Mouse (Mus musculus): Measurements from ENCODE around the gene Gli2.

Gene Gli2

GRCm38 (mm10) chr1:118941336-118941735 lies 112.1 kb downstream of the Gli2 start:
- no peak for DNase-seq (ENCODE audit: low read depth, low spot score)

DNA sequence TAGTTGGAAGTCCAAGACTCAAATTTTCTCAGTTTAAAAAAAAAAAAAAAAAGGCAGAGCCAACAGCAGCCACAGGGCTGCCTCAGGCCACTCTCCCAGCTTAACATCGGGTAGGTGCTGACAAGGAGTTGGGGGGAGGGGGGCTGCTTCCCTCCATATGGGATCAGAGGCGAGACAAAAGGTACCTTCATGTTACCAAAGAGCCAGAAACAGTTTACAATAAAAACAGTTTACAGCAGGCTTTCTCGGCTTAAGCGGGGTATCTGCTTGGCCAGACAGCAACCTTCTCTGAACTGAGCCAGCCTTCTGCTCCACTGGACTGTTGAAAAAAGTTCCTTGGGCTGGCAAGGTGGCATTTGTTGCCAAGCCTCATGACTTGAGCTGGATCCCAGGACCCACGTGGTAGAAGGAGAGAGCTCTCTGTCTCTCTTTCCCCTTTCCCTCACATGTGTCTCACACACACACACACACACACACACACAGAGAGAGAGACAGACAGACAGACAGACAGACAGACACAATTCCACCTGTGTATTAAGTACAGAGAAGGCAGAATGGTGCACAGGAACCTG lies 113.1 kb downstream of the Gli2 start:
- DNase-seq (ENCODE audit: low read depth, low spot score): no peak

DNA sequence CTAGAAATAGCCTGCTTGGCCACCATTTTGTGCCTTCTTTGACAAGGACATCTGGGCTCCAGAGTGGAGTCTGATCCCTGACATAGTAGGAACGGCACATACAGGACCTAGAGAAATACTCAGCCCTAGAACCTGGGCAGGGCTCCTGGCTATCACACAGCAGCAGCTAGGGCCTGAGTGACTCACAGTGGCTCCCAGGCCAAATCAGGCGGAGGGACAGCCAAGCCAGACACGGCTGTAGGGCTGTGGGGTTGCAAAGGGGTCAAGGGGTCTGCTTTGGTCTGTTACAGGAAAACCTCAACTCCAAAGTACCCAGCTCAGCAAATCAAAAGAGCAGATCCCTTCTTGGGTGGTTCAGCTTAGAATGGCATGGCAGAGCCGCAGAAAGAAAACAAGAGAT lies 115.2 kb downstream of the Gli2 start:
- no peak for DNase-seq (ENCODE audit: low read depth, low spot score)

DNA sequence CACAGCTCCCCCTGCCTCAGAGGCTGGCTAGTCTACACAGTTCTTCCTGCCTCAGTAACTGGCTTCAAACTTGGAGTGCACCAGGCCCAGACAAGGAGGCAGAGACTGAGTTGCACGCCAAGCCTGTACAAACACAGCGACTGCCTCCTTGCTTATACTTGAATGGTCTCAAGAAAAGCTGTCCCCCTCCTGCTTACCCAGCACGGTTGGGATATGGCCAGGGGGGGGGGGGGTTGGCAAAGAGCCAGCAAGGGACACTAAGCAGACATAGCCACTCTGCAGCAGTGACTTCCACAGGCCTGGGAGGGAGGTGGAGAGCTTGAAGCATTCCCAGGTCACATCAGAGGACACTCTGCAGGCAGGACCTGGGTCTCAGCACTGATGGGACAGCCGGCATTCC lies 117.3 kb downstream of the Gli2 start:
- no peak for DNase-seq (ENCODE audit: low read depth, low spot score)

- peak; percentile 56 for DNase-seq (ENCODE audit: low read depth, low spot score)
These were observed 117.9 kb downstream of the Gli2 start for GRCm38 (mm10) chr1:118935518-118935917.

DNA sequence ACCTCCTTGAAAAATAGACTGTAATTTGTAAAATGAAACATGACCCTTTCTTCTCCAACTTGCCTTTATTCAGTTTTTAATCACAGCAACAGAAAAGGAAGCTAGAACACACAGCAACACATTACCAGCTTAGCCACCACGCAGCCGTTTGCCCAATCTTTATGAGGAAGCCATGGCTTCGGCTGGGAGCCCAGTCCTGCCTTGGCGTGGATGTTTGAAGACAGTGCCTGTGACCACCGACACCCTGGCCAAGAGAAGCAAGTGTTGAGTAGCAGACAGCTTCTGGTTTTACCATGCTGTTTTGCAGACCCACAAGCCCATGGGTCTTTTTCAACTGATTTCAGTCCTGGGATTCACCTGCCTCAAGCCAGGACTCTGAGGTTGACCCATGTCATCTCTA lies 121.3 kb downstream of the Gli2 start:
- no peak for DNase-seq (ENCODE audit: low read depth, low spot score)

DNA sequence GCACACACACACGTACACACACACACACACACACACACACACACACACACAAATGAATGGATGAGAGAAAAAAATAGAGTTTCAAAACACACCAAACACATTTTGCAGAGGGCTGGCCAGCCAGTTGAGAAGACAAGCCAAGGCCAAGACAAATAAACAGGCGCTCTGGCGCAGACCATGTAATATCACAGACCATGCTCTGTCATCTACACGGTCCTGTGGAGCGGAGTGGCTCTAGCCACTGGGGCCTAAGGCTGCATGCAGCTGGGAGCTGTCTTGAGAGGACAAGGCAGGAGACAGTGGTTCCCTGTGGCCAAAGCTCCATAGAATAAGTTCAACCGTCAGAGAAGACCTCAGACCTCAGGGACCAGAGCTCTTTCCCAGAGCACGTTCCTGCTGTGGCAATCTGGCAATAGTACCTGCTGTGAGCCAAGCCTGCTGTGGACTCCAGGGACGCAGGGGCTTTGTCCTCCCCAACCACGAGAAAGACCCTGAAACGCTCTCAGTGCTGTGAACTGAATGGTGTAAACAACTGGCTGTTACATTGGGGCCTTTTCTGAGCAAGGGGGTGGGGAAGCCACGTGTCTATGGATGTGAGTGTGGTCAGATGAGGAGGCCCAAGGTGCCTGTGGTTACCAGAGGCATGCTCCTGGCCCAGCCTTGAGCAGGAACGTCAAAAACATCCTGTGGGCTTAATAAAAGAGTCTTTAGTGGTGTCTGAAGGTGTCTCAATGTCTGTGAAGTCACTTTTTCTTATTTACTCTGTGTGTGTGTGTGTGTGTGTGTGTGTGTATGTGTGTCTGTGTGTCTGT lies 125.7 kb downstream of the Gli2 start:
- DNase-seq (ENCODE audit: low read depth, low spot score): no peak

DNA sequence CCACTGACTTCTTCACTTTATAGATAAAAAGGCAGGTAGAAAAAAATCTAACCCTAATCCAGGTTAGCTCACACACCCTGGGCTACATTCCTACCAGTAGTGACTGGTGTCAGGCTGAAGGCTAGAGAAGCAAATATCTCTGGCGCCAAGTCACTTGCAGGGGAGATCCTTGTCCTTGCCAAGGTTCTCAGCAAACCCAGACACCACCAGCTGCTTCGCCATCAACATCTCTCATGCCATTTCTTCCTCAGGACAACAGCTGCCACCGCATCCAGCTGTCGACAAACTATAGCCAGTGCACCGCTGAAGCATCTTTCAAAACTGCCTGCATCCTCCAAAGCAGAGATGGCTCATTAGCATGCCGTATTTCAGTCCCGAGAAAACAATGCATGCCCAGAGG lies 126.9 kb downstream of the Gli2 start:
- no peak for DNase-seq (ENCODE audit: low read depth, low spot score)

DNA sequence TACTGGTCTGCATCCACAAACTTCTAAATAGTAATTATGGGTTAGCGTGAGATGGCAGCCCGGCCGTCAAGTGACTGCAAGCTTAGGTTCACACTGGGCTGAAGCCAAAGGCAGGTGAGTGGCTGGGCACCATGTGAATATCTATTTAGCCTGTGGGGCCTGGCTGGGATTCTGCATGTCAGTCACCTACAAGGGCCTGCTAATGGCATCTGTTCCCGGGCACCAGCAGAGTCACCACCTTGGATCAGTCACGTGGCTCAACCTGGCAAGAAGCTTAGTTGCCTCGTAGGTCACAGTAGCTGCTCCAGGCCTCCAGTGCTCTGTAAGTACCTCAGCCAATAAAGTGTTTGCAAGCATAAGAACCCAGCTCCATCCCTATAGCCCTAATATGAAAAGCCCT lies 131.2 kb downstream of the Gli2 start:
- DNase-seq (ENCODE audit: low read depth, low spot score): no peak

DNA sequence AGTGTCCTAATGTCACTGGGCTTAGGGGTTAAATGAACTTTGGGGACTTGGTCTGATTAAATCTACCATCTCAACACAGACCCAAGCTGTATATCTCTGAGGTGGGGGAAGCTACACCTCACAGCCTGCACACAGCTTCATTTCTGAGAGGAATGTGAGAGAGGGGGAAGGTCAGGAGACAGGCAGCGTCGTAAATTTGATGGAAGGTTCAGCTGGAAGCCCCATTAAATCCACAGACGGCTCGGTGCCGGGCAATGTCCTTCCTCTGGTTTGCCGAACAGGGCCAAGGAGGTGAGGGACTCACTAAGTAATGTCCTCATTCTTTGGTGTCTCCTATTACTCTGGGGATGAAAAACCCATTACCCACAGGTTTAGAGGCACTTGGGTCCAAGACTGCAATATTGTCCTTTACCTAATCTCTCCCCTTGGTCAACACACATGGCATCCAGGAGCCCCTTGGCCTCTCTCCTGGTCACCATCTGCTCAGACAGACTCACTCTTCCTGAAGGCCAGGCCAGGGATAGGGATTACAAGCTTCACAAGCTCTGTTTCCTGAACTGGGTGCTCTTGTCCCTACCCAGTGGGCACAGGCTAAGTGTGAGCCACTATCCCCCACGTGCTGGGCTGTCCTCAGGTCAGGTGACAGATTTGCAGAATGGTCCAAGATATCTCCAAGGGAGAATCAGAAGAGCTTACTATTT lies 135.7 kb downstream of the Gli2 start:
- DNase-seq (ENCODE audit: low read depth, low spot score): peak; percentile 82

DNA sequence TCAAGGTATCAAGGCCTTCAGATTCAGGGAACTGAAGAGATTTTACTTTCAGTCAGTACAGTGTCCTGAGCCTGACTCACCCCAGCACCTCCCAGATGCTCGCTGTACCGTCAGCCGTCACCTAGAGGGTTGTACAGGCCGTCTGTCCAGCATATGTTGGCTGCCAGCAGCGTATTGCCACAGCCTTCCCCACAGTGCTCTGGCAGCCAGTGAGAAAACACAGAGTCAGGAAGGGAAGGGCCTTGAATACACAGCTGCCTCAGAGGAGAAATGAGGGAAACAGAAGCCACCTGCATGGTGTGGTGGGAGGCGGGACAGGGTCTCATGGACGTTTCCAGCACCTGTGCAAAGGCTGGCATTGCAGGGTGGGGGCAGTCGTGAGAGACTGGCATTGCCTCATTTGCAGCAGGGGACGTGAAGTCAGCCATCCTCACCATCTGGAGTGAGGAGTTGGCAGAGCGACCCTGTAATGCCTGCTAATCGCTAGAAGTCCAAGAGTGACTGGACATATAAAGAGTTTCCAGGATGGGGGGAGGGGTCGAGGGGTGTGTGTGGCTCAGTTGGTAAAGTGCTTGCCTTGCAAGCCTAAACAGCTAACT lies 136.8 kb downstream of the Gli2 start:
- DNase-seq (ENCODE audit: low read depth, low spot score): no peak

DNA sequence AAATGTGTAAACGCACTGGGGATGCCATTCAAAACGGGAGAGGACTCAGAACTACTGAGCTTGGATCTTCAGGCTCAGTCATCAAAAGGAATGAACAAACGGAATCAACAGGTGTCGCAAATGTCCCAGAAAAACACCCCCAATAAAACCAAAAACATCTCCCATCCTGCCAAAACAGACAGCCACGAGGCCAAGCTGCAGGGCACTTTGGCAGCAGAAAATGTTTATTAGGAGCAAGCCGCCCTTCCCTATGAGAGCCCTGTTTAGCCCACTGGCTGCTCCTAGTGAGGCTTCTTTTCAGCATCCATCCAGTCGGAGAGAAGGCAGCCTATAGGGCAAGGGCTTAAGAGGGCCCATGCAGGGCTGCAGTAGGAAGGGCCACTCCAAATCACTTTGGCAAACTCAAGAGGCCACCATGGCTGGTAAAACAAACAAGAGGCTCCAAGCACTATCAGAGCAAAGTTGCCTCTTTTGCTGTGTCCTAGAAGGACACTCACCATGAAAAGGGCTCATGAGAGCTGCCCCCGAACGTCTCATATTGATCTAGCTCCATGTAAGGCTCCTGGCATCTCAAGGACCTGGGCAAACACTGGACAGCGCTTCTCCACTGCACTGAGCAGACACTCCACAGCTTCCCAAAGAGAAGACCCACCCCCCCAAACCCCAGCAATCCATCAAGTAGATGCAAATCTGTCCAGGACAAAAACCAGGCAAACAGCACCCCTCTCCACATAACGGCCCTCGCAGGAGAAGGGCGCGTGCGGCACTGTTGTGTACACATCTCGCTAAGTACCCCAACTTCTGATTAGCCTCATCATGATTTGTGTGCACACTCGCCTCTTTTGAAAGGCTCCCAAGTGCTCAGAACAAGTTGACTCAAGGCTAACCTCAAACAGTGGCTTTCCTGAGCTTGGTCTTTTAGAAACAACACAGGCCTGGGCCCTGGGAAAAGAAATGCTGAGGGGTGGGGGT lies 139.7 kb downstream of the Gli2 start:
- no peak for DNase-seq (ENCODE audit: low read depth, low spot score)

- no peak for DNase-seq (ENCODE audit: low read depth, low spot score)
These were observed 140.5 kb downstream of the Gli2 start for GRCm38 (mm10) chr1:118912929-118913328.

- no peak for DNase-seq (ENCODE audit: low read depth, low spot score)
These were observed 142.0 kb downstream of the Gli2 start for GRCm38 (mm10) chr1:118911427-118911727.

DNA sequence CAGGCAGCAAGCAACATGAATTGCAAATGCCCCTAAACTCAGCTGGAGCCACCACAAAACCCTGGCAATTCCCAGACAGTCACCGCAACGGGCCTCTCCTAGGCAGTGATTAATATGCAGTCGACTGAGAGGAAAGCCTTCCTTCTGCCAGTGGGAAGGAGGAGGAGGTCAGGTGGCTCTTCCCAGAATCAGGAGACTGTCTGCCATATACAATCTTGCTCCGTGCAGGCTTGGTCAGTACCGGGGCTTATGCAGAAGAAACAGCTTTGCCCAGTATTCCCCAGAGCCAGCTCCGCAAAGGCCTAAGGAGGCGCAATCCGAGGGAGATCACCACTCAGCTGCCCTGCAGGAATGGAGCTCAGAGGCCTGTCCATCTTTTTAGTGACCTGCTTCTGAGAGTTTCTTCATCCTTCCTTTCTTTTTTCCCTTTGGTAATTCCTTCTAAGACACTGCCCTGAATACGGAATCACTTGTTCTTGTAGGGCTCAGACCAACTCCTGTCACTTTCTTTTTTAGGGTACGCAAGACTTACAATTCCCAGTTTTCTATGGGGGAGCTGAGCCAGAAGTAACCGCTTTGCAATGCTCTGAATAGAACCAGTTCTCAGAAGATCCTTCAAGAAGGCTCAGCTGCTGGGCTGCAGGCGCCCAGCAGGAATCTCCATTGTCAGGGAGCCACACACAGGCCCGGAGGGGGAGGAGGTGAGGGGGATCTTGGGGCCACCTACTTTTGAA lies 142.6 kb downstream of the Gli2 start:
- DNase-seq (ENCODE audit: low read depth, low spot score): peak; percentile 61

GRCm38 (mm10) chr1:118909051-118909450 lies 144.4 kb downstream of the Gli2 start:
- DNase-seq (ENCODE audit: low read depth, low spot score): no peak

GRCm38 (mm10) chr1:118907574-118907973 lies 145.8 kb downstream of the Gli2 start:
- no peak for DNase-seq (ENCODE audit: low read depth, low spot score)

DNA sequence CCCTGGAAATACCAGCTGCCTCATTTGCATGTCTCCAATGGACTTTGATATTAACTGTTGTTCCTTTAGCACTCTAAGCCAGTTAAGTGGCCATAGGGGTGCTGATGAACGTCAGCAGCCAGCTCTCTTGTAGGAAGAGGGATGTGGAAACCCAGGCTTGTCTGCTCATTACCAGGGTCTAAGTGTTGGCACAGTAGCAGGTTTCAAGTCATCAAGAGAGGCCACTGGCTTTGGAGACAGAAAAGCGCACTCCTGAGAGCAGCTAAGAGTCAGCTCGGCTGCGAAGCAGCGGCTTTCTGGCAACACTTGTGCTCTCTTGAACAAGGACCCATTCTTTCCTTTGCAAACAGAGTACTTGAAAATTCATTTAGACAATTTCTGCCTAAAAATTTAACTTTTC lies 148.1 kb downstream of the Gli2 start:
- no peak for DNase-seq (ENCODE audit: low read depth, low spot score)

DNA sequence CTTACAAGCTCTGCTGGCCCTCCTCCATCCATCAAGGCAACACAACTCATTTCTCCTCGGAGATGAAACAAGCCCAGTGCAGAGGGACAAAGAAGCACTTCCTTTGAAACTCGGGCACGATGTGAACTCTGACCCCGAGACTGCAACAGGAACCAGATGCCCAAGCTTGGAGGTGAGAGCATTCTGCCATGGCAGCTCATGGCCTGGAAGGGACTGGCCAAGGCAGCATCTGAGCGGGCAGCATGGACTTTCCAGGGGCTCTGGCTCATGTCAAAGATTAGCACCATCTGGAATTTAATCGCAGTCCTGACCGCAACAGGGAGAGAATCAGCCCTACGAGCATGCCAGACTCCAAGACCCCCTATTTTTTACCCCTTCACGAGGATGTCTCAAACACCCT lies 148.5 kb downstream of the Gli2 start:
- DNase-seq (ENCODE audit: low read depth, low spot score): peak; percentile 69

DNA sequence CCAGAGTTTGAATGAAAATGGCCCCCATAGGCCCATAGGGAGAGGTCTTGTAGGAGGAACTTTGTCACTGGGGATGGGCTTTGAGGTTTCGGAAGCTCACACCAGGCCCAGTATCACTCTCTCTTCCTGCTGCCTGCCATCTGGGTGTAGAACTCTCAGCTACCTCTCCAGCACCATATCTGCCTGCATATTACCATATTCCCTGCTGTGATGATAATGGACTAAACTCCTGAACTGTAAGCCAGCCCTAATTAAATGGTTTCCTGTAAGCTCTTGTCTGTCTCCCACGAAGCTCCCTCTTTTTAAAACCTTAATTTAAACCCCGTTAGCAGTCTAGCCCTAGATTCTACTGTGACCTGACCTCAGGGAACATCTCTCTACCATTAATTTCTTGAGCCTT lies 149.0 kb downstream of the Gli2 start:
- DNase-seq (ENCODE audit: low read depth, low spot score): no peak

GRCm38 (mm10) chr1:118903742-118904141 lies 149.7 kb downstream of the Gli2 start:
- DNase-seq (ENCODE audit: low read depth, low spot score): no peak

Measured in mesoderm, embryonic 11.5 days (tissue).